ENCODE assay signal across 8 mouse cellular contexts in genomic region chr8:123066101-123066683, GRCm38 (mm10). TPM values are rescaled to one million over a fixed set of nuclear protein-coding genes. Genes with fewer than 3 reads are reported as not detected.
A peak's percentile ranks its signal among the peaks of the same experiment; 100 is the strongest.
DNase-seq lines count a peak whose midpoint lies in the region; ATAC-seq and TF ChIP-seq lines count a peak whose summit lies in the region.

No protein-coding gene starts in this region.

- TF ChIP-seq CTCF in lung, embryonic 14.5 days (IDR thresholded peaks at IDR 0.05; ENCODE audit: low read depth) = peak; percentile 46
- no peak for TF ChIP-seq CTCF in cortical plate, adult 2 months (IDR thresholded peaks at IDR 0.05; ENCODE audit: extremely low read depth, insufficient read depth, low read length)

- peak overlapping the region; percentile 95 for H3K4me2 ChIP-seq in lung, embryonic 14.5 days
- peak overlapping the region; percentile 87 for H3K4me2 ChIP-seq in hindbrain, embryonic 14.5 days (replicated peaks)
- H3K4me2 ChIP-seq in midbrain, embryonic 13.5 days (replicated peaks) = peak overlapping the region; percentile 74

- peak; percentile 40 for DNase-seq in lung, embryonic 14.5 days
- DNase-seq in lung, postnatal 4 days = no peak
- DNase-seq in hindbrain, embryonic 14.5 days (ENCODE audit: low spot score) = no peak
- no peak for DNase-seq in T-cell, adult 2 months (ENCODE audit: low spot score)
- no peak for DNase-seq in cerebellum, postnatal 36 days
- DNase-seq in ovary, postnatal 36 days (ENCODE audit: low spot score) = no peak

- peak overlapping the region; percentile 93 for H3K9ac ChIP-seq in lung, embryonic 14.5 days
- peak overlapping the region; percentile 90 for H3K9ac ChIP-seq in hindbrain, embryonic 14.5 days
- peak overlapping the region; percentile 94 for H3K9ac ChIP-seq in midbrain, embryonic 13.5 days (replicated peaks)

- no peak for ATAC-seq in lung, embryonic 14.5 days (ENCODE audit: insufficient read depth)
- no peak for ATAC-seq in hindbrain, embryonic 14.5 days (ENCODE audit: low FRiP score)
- ATAC-seq in midbrain, embryonic 13.5 days = no peak

- H3K4me3 ChIP-seq in lung, embryonic 14.5 days (ENCODE audit: low read depth, low read length) = peak overlapping the region; percentile 94
- peak overlapping the region; percentile 96 for H3K4me3 ChIP-seq in cortical plate, adult 2 months (ENCODE audit: insufficient read depth, low read length)
- H3K4me3 ChIP-seq in hindbrain, embryonic 14.5 days (replicated peaks; ENCODE audit: low read length) = peak overlapping the region; percentile 92
- H3K4me3 ChIP-seq in midbrain, embryonic 13.5 days (replicated peaks) = peak overlapping the region; percentile 90

- 27% methylated on average over 7 of the region's 7 CpGs for WGBS in lung, embryonic 14.5 days
- WGBS in hindbrain, embryonic 14.5 days = 41% methylated on average over 7 of the region's 7 CpGs
- WGBS in midbrain, embryonic 13.5 days = 37% methylated on average over 7 of the region's 7 CpGs

- no peaks in the 10 kb centered on the region for H3K9me3 ChIP-seq in lung, embryonic 14.5 days (ENCODE audit: low read depth, low read length)
- no peaks in the 10 kb centered on the region for H3K9me3 ChIP-seq in hindbrain, embryonic 14.5 days (ENCODE audit: control insufficient read depth, low read length)
- no peaks in the 10 kb centered on the region for H3K9me3 ChIP-seq in midbrain, embryonic 13.5 days

- no peaks in the 10 kb centered on the region for H3K27me3 ChIP-seq in lung, embryonic 14.5 days (ENCODE audit: insufficient read depth, low read length)
- H3K27me3 ChIP-seq in hindbrain, embryonic 14.5 days (ENCODE audit: control insufficient read depth, insufficient read depth, low read length) = no peaks in the 10 kb centered on the region
- H3K27me3 ChIP-seq in midbrain, embryonic 13.5 days = no peaks in the 10 kb centered on the region

- peaks cover 11% of the 10 kb centered on the region for H3K4me1 ChIP-seq in lung, embryonic 14.5 days (ENCODE audit: insufficient read depth)
- peaks cover 8% of the 10 kb centered on the region for H3K4me1 ChIP-seq in cortical plate, adult 2 months (ENCODE audit: control insufficient read depth, insufficient read depth, low read length)
- H3K4me1 ChIP-seq in hindbrain, embryonic 14.5 days (replicated peaks; ENCODE audit: control insufficient read depth, insufficient read depth, low read length) = peaks cover 23% of the 10 kb centered on the region
- peaks cover 29% of the 10 kb centered on the region for H3K4me1 ChIP-seq in midbrain, embryonic 13.5 days (replicated peaks)

- peaks cover 28% of the 10 kb centered on the region for H3K36me3 ChIP-seq in lung, embryonic 14.5 days (ENCODE audit: insufficient read depth)
- H3K36me3 ChIP-seq in hindbrain, embryonic 14.5 days (replicated peaks; ENCODE audit: control insufficient read depth, insufficient read depth) = peaks cover 19% of the 10 kb centered on the region
- peaks cover 18% of the 10 kb centered on the region for H3K36me3 ChIP-seq in midbrain, embryonic 13.5 days

- no peak for TF ChIP-seq POLR2A in cortical plate, adult 2 months (IDR thresholded peaks at IDR 0.05; ENCODE audit: extremely low read depth, insufficient read depth, low read length)

- peak overlapping the region; percentile 92 for H3K27ac ChIP-seq in lung, embryonic 14.5 days (ENCODE audit: low read depth)
- peak overlapping the region; percentile 75; the same call in 1 of the 2 replicates for H3K27ac ChIP-seq in cortical plate, adult 2 months (ENCODE audit: insufficient read depth, low read length)
- peak overlapping the region; percentile 93 for H3K27ac ChIP-seq in hindbrain, embryonic 14.5 days
- H3K27ac ChIP-seq in midbrain, embryonic 13.5 days = peak overlapping the region; percentile 93

RNA-seq across cellular contexts. Expression of gene Spg7, which starts 3.5 kb away (rescaled TPM):
- 44.5 and 45.0 TPM in 2 replicates for polyA plus RNA-seq in lung, embryonic 14.5 days (2014; fragmentation: Nextera tagmentation; extraction: Ambion mirVana)
- 76.9 and 93.5 TPM in 2 replicates for polyA plus RNA-seq in cortical plate, adult 2 months (2012; rRNA removed)
- polyA plus RNA-seq in hindbrain, embryonic 14.5 days (2014; fragmentation: Nextera tagmentation; extraction: Ambion mirVana) = 41.6 and 44.1 TPM in 2 replicates
- polyA plus RNA-seq in midbrain, embryonic 13.5 days (2015; fragmentation: Nextera tagmentation; extraction: Ambion mirVana) = 52.0 and 52.2 TPM in 2 replicates

RNA-seq across cellular contexts. Expression of gene Ankrd11, which starts 24.1 kb away (rescaled TPM):
- polyA plus RNA-seq in lung, embryonic 14.5 days (2014; fragmentation: Nextera tagmentation; extraction: Ambion mirVana) = 87.5 and 94.6 TPM in 2 replicates
- polyA plus RNA-seq in cortical plate, adult 2 months (2012; rRNA removed) = 99.7 and 106 TPM in 2 replicates
- polyA plus RNA-seq in hindbrain, embryonic 14.5 days (2014; fragmentation: Nextera tagmentation; extraction: Ambion mirVana) = 45.3 and 49.9 TPM in 2 replicates
- 32.3 and 34.4 TPM in 2 replicates for polyA plus RNA-seq in midbrain, embryonic 13.5 days (2015; fragmentation: Nextera tagmentation; extraction: Ambion mirVana)

RNA-seq across cellular contexts. Expression of gene Rpl13, which starts 36.0 kb away (rescaled TPM):
- 1,722 and 1,770 TPM in 2 replicates for polyA plus RNA-seq in lung, embryonic 14.5 days (2014; fragmentation: Nextera tagmentation; extraction: Ambion mirVana)
- 1,008 and 1,076 TPM in 2 replicates for polyA plus RNA-seq in cortical plate, adult 2 months (2012; rRNA removed)
- 766 and 865 TPM in 2 replicates for polyA plus RNA-seq in hindbrain, embryonic 14.5 days (2014; fragmentation: Nextera tagmentation; extraction: Ambion mirVana)
- polyA plus RNA-seq in midbrain, embryonic 13.5 days (2015; fragmentation: Nextera tagmentation; extraction: Ambion mirVana) = 776 and 798 TPM in 2 replicates

RNA-seq across cellular contexts. Expression of gene Cpne7, which starts 51.0 kb away (rescaled TPM):
- polyA plus RNA-seq in lung, embryonic 14.5 days (2014; fragmentation: Nextera tagmentation; extraction: Ambion mirVana) = 0.24 and 0.49 TPM in 2 replicates
- polyA plus RNA-seq in cortical plate, adult 2 months (2012; rRNA removed) = 72.5 and 108 TPM in 2 replicates
- polyA plus RNA-seq in hindbrain, embryonic 14.5 days (2014; fragmentation: Nextera tagmentation; extraction: Ambion mirVana) = 2.2 and 3.3 TPM in 2 replicates
- 1.6 and 1.9 TPM in 2 replicates for polyA plus RNA-seq in midbrain, embryonic 13.5 days (2015; fragmentation: Nextera tagmentation; extraction: Ambion mirVana)
